Mouse (Mus musculus): ENCODE data around the gene Tex101. TPM values are rescaled to one million over a fixed set of nuclear protein-coding genes. Genes with fewer than 3 reads are reported as not detected.
"Not testable (repeated sequence)": the region's sequence is repeated elsewhere in the genome, so short reads cannot be mapped to it uniquely, and the experiment has no call there.

The Tex101 gene
- total RNA-seq, 1 experiment: 9.5 TPM

- H3K9me3 ChIP-seq (ENCODE audit: control insufficient read depth, insufficient read depth, low read depth, low read length); DNase-seq (ENCODE audit: low read depth, low spot score); H3K4me1 ChIP-seq (ENCODE audit: control insufficient read depth in 2 of 2, insufficient read depth in 2 of 2, low read length in 2 of 2, poor library complexity in 1 of 2); H3K27ac ChIP-seq (ENCODE audit: insufficient read depth, low read depth, low read length, poor library complexity, severe bottlenecking); H3K36me3 ChIP-seq (ENCODE audit: control insufficient read depth, insufficient read depth, low read length, poor library complexity, severe bottlenecking); H3K4me3 ChIP-seq (ENCODE audit: insufficient read depth in 1 of 2, low read depth in 1 of 2, low read length in 2 of 2, poor library complexity in 1 of 2, severe bottlenecking in 1 of 2); H3K9ac ChIP-seq (ENCODE audit: insufficient read depth, low read depth, low read length, poor library complexity, severe bottlenecking); in situ Hi-C loops (cut with MboI; ENCODE audit: low sequenced_read_pairs in 2 of 2, unreplicated experiment in 2 of 2): not testable (repeated sequence)
Observed at GRCm38 (mm10) chr7:24684121-24684520, 7.6 kb upstream of the Tex101 start.

GRCm38 (mm10) chr7:24671944-24672439 lies 4.5 kb downstream of the Tex101 start:
- H3K36me3 ChIP-seq (ENCODE audit: control insufficient read depth, insufficient read depth, low read length, poor library complexity, severe bottlenecking): no peaks in the 10 kb centered on the region
- in situ Hi-C loops (cut with MboI; ENCODE audit: low sequenced_read_pairs in 2 of 2, unreplicated experiment in 2 of 2): no loop called here
- H3K27ac ChIP-seq (ENCODE audit: insufficient read depth, low read depth, low read length, poor library complexity, severe bottlenecking): no peak overlapping the region
- no peak overlapping the region for H3K4me3 ChIP-seq (ENCODE audit: insufficient read depth in 1 of 2, low read depth in 1 of 2, low read length in 2 of 2, poor library complexity in 1 of 2, severe bottlenecking in 1 of 2)
- H3K9ac ChIP-seq (ENCODE audit: insufficient read depth, low read depth, low read length, poor library complexity, severe bottlenecking): no peak overlapping the region
- no peaks in the 10 kb centered on the region for H3K9me3 ChIP-seq (ENCODE audit: control insufficient read depth, insufficient read depth, low read depth, low read length)
- peak; percentile 69; the same call in 1 of the 2 replicates for TF ChIP-seq CHD2 (IDR thresholded peaks at IDR 0.05; ENCODE audit: low read depth, low read length)
- TF ChIP-seq ZC3H11A (IDR thresholded peaks at IDR 0.05; ENCODE audit: borderline replicate concordance, low read depth, low read length): no peak
- no peak for DNase-seq (ENCODE audit: low read depth, low spot score)
- H3K4me1 ChIP-seq (ENCODE audit: control insufficient read depth in 2 of 2, insufficient read depth in 2 of 2, low read length in 2 of 2, poor library complexity in 1 of 2): no peaks in the 10 kb centered on the region

GRCm38 (mm10) chr7:24664959-24665358 lies 11.5 kb downstream of the Tex101 start:
- peaks cover 0 to 11% of the 10 kb centered on the region in 2 experiments; a peak in 2 of 4 replicates for H3K4me1 ChIP-seq (ENCODE audit: control insufficient read depth in 2 of 2, insufficient read depth in 2 of 2, low read length in 2 of 2, poor library complexity in 1 of 2)
- H3K27ac ChIP-seq (ENCODE audit: insufficient read depth, low read depth, low read length, poor library complexity, severe bottlenecking): no peak overlapping the region
- in situ Hi-C loops (cut with MboI; ENCODE audit: low sequenced_read_pairs in 2 of 2, unreplicated experiment in 2 of 2): no loop called here
- no peak for DNase-seq (ENCODE audit: low read depth, low spot score)
- no peak for TF ChIP-seq MAFK (IDR thresholded peaks at IDR 0.05; ENCODE audit: insufficient read depth, low read depth, low read length)
- no peak for TF ChIP-seq HCFC1 (IDR thresholded peaks at IDR 0.05; ENCODE audit: borderline replicate concordance, insufficient read depth, low read length)
- no peak for TF ChIP-seq ZNF384 (IDR thresholded peaks at IDR 0.05; ENCODE audit: low read depth, low read length)
- no peak for TF ChIP-seq CHD2 (IDR thresholded peaks at IDR 0.05; ENCODE audit: low read depth, low read length)
- TF ChIP-seq ZC3H11A (IDR thresholded peaks at IDR 0.05; ENCODE audit: borderline replicate concordance, low read depth, low read length): no peak
- no peak overlapping the region for H3K4me3 ChIP-seq (ENCODE audit: insufficient read depth in 1 of 2, low read depth in 1 of 2, low read length in 2 of 2, poor library complexity in 1 of 2, severe bottlenecking in 1 of 2)
- no peaks in the 10 kb centered on the region for H3K36me3 ChIP-seq (ENCODE audit: control insufficient read depth, insufficient read depth, low read length, poor library complexity, severe bottlenecking)
- H3K9ac ChIP-seq (ENCODE audit: insufficient read depth, low read depth, low read length, poor library complexity, severe bottlenecking): no peak overlapping the region
- H3K9me3 ChIP-seq (ENCODE audit: control insufficient read depth, insufficient read depth, low read depth, low read length): no peaks in the 10 kb centered on the region

GRCm38 (mm10) chr7:24664301-24664700 lies 12.2 kb downstream of the Tex101 start:
- Histone ChIP-seq H3K4me3 (ENCODE audit: insufficient read depth in 1 of 2, low read depth in 1 of 2, low read length in 2 of 2, poor library complexity in 1 of 2, severe bottlenecking in 1 of 2) (no peak overlapping the region), H3K36me3 (ENCODE audit: control insufficient read depth, insufficient read depth, low read length, poor library complexity, severe bottlenecking) (no peaks in the 10 kb centered on the region), H3K9me3 (ENCODE audit: control insufficient read depth, insufficient read depth, low read depth, low read length) (no peaks in the 10 kb centered on the region), H3K9ac (ENCODE audit: insufficient read depth, low read depth, low read length, poor library complexity, severe bottlenecking) (no peak overlapping the region), H3K4me1 (ENCODE audit: control insufficient read depth in 2 of 2, insufficient read depth in 2 of 2, low read length in 2 of 2, poor library complexity in 1 of 2) (peaks cover 0 to 11% of the 10 kb centered on the region in 2 experiments; a peak in 2 of 4 replicates), H3K27ac (ENCODE audit: insufficient read depth, low read depth, low read length, poor library complexity, severe bottlenecking) (no peak overlapping the region)
- no peak for DNase-seq (ENCODE audit: low read depth, low spot score)
- no peak for TF ChIP-seq MAFK (IDR thresholded peaks at IDR 0.05; ENCODE audit: insufficient read depth, low read depth, low read length)
- TF ChIP-seq ZNF384 (IDR thresholded peaks at IDR 0.05; ENCODE audit: low read depth, low read length): no peak
- no peak for TF ChIP-seq CHD2 (IDR thresholded peaks at IDR 0.05; ENCODE audit: low read depth, low read length)
- no peak for TF ChIP-seq HCFC1 (IDR thresholded peaks at IDR 0.05; ENCODE audit: borderline replicate concordance, insufficient read depth, low read length)
- TF ChIP-seq ZC3H11A (IDR thresholded peaks at IDR 0.05; ENCODE audit: borderline replicate concordance, low read depth, low read length): no peak
- in situ Hi-C loops (cut with MboI; ENCODE audit: low sequenced_read_pairs in 2 of 2, unreplicated experiment in 2 of 2): no loop called here

GRCm38 (mm10) chr7:24662575-24662974 lies 13.9 kb downstream of the Tex101 start:
- in situ Hi-C loops (cut with MboI; ENCODE audit: low sequenced_read_pairs in 2 of 2, unreplicated experiment in 2 of 2): no loop called here
- Histone ChIP-seq H3K27ac (ENCODE audit: insufficient read depth, low read depth, low read length, poor library complexity, severe bottlenecking) (no peak overlapping the region), H3K9me3 (ENCODE audit: control insufficient read depth, insufficient read depth, low read depth, low read length) (no peaks in the 10 kb centered on the region), H3K9ac (ENCODE audit: insufficient read depth, low read depth, low read length, poor library complexity, severe bottlenecking) (no peak overlapping the region), H3K4me1 (ENCODE audit: control insufficient read depth in 2 of 2, insufficient read depth in 2 of 2, low read length in 2 of 2, poor library complexity in 1 of 2) (peaks cover 0 to 11% of the 10 kb centered on the region in 2 experiments; a peak in 2 of 4 replicates), H3K36me3 (ENCODE audit: control insufficient read depth, insufficient read depth, low read length, poor library complexity, severe bottlenecking) (no peaks in the 10 kb centered on the region), H3K4me3 (ENCODE audit: insufficient read depth in 1 of 2, low read depth in 1 of 2, low read length in 2 of 2, poor library complexity in 1 of 2, severe bottlenecking in 1 of 2) (no peak overlapping the region)
- peak; percentile 78 for DNase-seq (ENCODE audit: low read depth, low spot score)
- no peak for TF ChIP-seq ZNF384 (IDR thresholded peaks at IDR 0.05; ENCODE audit: low read depth, low read length)
- TF ChIP-seq HCFC1 (IDR thresholded peaks at IDR 0.05; ENCODE audit: borderline replicate concordance, insufficient read depth, low read length): no peak
- peak; percentile 60; the same call in 1 of the 2 replicates for TF ChIP-seq ZC3H11A (IDR thresholded peaks at IDR 0.05; ENCODE audit: borderline replicate concordance, low read depth, low read length)
- no peak for TF ChIP-seq MAFK (IDR thresholded peaks at IDR 0.05; ENCODE audit: insufficient read depth, low read depth, low read length)
- TF ChIP-seq CHD2 (IDR thresholded peaks at IDR 0.05; ENCODE audit: low read depth, low read length): no peak
